Mouse (Mus musculus) layer of hippocampus, postnatal 25 days (tissue): Measurements from ENCODE around the gene Olfr1214. TPM values are rescaled to one million over a fixed set of nuclear protein-coding genes. Genes with fewer than 3 reads are reported as not detected.
"Not testable (repeated sequence)": the region's sequence is repeated elsewhere in the genome, so short reads cannot be mapped to it uniquely, and the experiment has no call there.

Source experiments
- DNase-seq, 2 experiments: peaks; one replicate each; pipeline ENCODE4 v3.0.0; 2022; ENCODE audit warnings: mixed read lengths in 2 of 2, low spot score in 1 of 2; ENCODE audit errors: extremely low spot score in 1 of 2
- total RNA-seq, 2 experiments: library from RNA; stranded (reverse); gene quantifications; 2 replicates each; pipeline ENCODE4 v1.2.3; 2021

Olfr1214 gene
- not detected for total RNA-seq

DNA sequence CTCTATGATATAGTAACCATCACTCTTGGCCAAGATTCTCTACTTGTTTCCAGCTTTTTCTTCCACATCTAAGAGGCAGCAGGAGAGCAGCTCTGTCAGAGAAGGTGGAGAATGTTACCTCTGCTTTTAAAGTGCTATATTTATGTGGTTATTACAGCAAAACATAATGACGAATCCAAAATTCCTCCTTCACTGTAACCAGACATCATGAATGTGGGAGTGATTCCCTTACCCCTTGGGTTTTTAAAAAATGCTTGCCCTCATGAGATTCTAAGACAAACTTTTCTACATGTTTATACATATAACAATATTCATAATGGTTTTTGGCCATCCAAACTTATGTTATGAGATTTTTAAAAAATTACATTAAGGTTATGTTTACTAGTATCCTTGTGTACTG lies at the start of gene Olfr1214:
Olfr1214 (minus strand) TSS at position 101 of the 400 bp plus-strand sequence.
- DNase-seq = no peak

DNA sequence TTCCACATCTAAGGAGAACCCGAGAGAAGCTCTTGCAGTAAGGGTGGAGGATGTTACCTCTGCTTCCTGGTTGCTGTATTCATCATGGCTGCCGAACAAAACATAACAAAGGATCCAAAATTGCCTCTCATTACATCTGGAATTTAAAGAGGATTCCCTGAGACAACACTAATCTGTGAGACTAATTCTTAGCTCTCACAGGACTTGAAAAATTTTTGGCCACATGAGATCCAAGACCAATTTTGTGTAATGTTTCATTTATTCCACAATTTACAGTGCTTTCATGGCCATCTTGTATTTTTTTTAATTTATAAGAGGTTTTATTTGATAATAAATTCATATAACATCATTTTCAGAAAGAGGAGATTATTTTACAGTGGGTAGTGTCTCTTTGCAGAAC lies 39.5 kb upstream of the Olfr1214 start, which contains the start of gene Olfr1217:
Olfr1217 (minus strand) TSS at position 101 of the 400 bp plus-strand sequence.
- no peak for DNase-seq

DNA sequence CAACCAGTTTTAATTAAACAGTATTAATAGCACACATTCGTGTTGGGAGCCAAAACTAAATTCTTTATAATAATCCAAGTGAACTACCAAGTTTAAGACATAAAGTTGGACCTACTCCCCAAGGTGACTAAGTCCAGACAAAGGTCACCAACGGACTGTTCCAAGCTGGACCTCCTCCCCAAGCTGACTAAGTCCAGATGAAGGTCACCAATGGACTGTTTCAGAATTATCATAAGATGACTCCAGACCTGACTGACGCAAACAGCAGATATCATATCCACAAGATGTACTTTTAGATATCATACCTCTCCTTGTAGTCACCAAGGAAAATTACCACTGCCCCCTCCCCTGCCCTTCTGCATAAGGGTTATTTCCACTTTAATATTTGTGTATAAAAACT lies 29.0 kb upstream of the Olfr1214 start:
- DNase-seq = not testable (repeated sequence)

DNA sequence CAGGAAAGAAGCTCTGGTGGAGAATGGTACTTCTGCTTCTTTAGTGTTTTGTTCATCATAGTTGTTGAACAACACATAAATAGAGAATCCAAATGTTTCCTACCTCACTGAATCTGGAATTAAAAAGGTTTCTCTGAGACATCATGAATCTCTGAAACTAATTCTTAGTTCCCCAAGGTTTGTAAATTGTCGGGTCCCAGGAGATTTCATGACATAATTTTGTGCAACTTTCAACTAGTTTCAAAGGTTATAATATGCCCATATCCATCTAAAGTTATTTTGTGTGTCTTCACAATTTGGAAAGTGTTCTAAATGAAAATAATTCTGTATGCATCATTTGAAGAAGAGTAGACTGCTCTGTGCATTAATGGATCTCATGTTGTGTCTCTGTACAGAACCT lies 25.8 kb upstream of the Olfr1214 start, which contains the start of gene Olfr1216:
Olfr1216 (minus strand) TSS at position 101 of the 400 bp plus-strand sequence.
- DNase-seq = no peak

DNA sequence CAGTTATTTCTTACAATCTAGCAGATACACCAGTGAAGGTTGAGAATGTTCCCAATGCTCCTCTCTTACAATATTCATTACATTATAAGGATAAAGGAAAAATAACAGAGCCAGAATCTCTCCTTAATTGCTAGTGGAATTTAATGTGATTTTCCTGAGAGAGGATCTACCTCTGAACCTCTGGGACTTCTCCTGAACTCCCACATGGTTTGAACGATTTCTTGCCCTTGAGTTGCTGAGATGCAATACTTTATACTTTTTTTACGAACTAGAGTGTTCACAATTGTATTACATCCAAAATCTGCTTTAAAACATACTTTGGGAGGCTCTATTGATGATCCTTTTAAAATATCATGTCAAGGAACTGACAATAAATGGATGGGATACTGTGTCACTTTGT lies 14.4 kb upstream of the Olfr1214 start, which contains the start of gene Olfr1215:
Olfr1215 (minus strand) TSS at position 101 of the 400 bp plus-strand sequence.
- no peak for DNase-seq

DNA sequence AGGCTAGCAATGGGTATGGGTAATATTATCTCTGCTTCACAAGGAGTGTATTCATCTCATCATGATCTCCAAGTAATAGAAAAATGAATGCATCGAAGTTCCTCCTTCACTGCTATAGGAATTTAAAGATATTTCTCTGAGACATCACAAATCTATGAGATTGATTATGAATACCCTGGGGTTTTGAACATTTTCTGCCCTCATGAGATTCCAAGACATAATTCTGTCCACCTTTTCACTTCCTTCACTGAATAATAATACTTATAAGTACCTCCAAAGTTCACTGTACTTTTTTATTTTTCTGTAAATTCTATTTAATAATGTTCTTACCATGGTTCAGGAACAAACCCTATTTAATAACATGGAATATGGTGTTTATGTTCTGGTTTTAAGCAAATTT lies 12.3 kb downstream of the Olfr1214 start, which contains the start of gene Gm13762:
Gm13762 (minus strand) TSS at position 101 of the 400 bp plus-strand sequence.
- DNase-seq = no peak

DNA sequence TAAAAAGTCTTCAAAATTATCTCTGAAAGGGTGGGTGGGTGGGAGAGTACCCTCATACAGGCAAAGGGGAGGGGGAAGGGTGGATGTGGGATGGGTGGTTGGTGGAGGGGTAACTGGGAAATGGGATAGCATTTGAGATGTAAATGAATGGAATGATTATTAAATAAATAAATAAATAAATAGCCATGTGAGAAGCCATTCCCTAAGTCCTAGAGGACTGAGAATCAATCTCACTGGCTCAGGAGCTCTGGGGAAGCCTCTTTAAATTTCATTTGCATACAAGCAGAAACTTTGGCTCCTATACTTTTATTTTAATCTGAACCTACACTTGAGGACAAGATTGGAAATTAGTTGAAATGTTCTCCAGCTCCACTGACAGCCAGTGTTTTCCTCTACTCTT lies 38.8 kb downstream of the Olfr1214 start, which contains the start of gene Olfr1212:
Olfr1212 (plus strand) TSS at position 301 of the 400 bp plus-strand sequence.
- DNase-seq = no peak

DNA sequence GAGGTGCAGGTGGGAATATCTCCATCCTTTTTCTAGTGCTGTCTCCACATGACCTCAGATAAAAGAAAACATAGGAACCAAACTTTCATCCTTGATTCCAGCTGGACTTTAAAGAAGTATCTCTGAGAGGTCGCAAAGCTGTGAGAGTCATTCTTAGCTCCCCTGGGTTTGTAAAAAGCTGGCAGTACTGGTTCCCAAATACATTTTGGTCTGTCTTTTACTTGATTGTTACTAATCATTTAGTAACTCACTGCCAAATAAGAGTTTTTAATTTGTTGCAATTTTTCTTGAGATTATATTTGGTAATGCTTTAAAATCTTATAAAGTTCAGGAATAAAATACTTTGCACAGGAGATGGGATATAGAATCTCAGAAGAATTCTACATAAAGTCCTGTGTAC lies 54.4 kb downstream of the Olfr1214 start, which contains the start of gene Olfr1211:
Olfr1211 (minus strand) TSS at position 101 of the 400 bp plus-strand sequence.
- DNase-seq = no peak

Other genes with a start within 250 kb of the Olfr1214 start
- gene Olfr1198, start 241.3 kb downstream of the Olfr1214 start, total RNA-seq = not detected
- gene Olfr1199, start 232.2 kb downstream of the Olfr1214 start, total RNA-seq = not detected
- not detected for gene Olfr1200, start 222.2 kb downstream of the Olfr1214 start, total RNA-seq
- not detected for gene Olfr1201, start 199.6 kb downstream of the Olfr1214 start, total RNA-seq
- gene Olfr1202, start 178.2 kb downstream of the Olfr1214 start, total RNA-seq = not detected
- gene Olfr1205, start 162.9 kb downstream of the Olfr1214 start, total RNA-seq = not detected
- not detected for gene Olfr1204, start 143.4 kb downstream of the Olfr1214 start, total RNA-seq
- gene Olfr1206, start 129.4 kb downstream of the Olfr1214 start, total RNA-seq = not detected
- not detected for gene Olfr1208, start 90.3 kb downstream of the Olfr1214 start, total RNA-seq
- gene Olfr1209, start 77.5 kb downstream of the Olfr1214 start, total RNA-seq = not detected
- not detected for gene Olfr1211, start 54.5 kb downstream of the Olfr1214 start, total RNA-seq
- not detected for gene Olfr1212, start 38.7 kb downstream of the Olfr1214 start, total RNA-seq
- gene Gm13762, start 12.4 kb downstream of the Olfr1214 start, total RNA-seq = not detected
- not detected for gene Olfr1215, start 14.3 kb upstream of the Olfr1214 start, total RNA-seq
- gene Olfr1216, start 25.7 kb upstream of the Olfr1214 start, total RNA-seq = not detected
- gene Olfr1217, start 39.4 kb upstream of the Olfr1214 start, total RNA-seq = not detected
- gene Olfr1218, start 68.5 kb upstream of the Olfr1214 start, total RNA-seq = not detected
- gene Olfr1219, start 90.9 kb upstream of the Olfr1214 start, total RNA-seq = not detected
- not detected for gene Olfr1220, start 114.2 kb upstream of the Olfr1214 start, total RNA-seq
- not detected for gene Olfr1221, start 124.6 kb upstream of the Olfr1214 start, total RNA-seq
- gene Olfr1222, start 140.4 kb upstream of the Olfr1214 start, total RNA-seq = not detected
- gene Olfr1223, start 158.9 kb upstream of the Olfr1214 start, total RNA-seq = not detected
- gene Olfr1224-ps1, start 171.4 kb upstream of the Olfr1214 start, total RNA-seq = not detected
- not detected for gene Olfr1225, start 182.0 kb upstream of the Olfr1214 start, total RNA-seq
- not detected for gene Olfr1226, start 207.4 kb upstream of the Olfr1214 start, total RNA-seq